Mouse (Mus musculus): Measurements from ENCODE around the gene Dgkh. TPM values are rescaled to one million over a fixed set of nuclear protein-coding genes. Genes with fewer than 3 reads are reported as not detected.

The Dgkh gene
- total and polyA plus RNA-seq, 2 experiments: 0.24 to 1.8 TPM

DNA sequence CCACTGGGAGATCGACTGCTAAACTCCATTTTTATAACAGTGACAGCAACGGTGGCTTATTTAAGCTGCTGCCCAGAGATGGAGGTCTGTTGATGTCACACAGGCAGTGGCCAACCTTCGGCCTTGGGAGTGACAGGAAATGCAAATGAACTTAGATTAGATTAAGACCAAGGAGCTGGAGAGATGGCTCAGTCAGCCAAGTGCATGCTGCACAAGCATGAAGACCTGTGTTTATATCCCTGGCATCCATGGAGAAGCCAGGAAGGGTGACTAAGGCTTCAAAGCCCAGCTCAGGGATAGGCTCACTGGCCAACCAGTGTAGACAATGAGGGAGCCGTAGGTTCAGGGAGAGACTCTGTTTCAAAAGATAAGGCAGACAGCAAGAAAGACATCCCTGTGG lies 48.4 kb downstream of the Dgkh start:
- Histone ChIP-seq H3K27ac (replicated peaks; ENCODE audit: insufficient read depth, low read depth, low read length) (no peak overlapping the region), H3K36me3 (ENCODE audit: control insufficient read depth, insufficient read depth, low read length) (no peaks in the 10 kb centered on the region), H3K4me3 (ENCODE audit: insufficient read depth, low read depth, low read length) (no peak overlapping the region), H3K4me1 (ENCODE audit: control insufficient read depth, insufficient read depth, low read length) (no peaks in the 10 kb centered on the region), H3K27me3 (ENCODE audit: control insufficient read depth, insufficient read depth, low read length) (no peaks in the 10 kb centered on the region), H3K9ac (ENCODE audit: low read depth, low read length) (no peak overlapping the region), H3K79me2 (ENCODE audit: control insufficient read depth, insufficient read depth, low read length) (no peaks in the 10 kb centered on the region)
- no peak for DNase-seq (ENCODE audit: extremely low read depth, low read depth, low spot score)
- 59% methylated on average over 4 of the region's 4 CpGs for WGBS
- no peak for TF ChIP-seq POLR2A (IDR thresholded peaks at IDR 0.05; ENCODE audit: extremely low read depth, insufficient read depth, low read length)
- TF ChIP-seq CTCF (IDR thresholded peaks at IDR 0.05; ENCODE audit: low read depth, low read length): no peak

- H3K36me3 ChIP-seq (ENCODE audit: control insufficient read depth, insufficient read depth, low read length): no peaks in the 10 kb centered on the region
Measured at GRCm38 (mm10) chr14:78678981-78679380, 53.6 kb downstream of the Dgkh start.

DNA sequence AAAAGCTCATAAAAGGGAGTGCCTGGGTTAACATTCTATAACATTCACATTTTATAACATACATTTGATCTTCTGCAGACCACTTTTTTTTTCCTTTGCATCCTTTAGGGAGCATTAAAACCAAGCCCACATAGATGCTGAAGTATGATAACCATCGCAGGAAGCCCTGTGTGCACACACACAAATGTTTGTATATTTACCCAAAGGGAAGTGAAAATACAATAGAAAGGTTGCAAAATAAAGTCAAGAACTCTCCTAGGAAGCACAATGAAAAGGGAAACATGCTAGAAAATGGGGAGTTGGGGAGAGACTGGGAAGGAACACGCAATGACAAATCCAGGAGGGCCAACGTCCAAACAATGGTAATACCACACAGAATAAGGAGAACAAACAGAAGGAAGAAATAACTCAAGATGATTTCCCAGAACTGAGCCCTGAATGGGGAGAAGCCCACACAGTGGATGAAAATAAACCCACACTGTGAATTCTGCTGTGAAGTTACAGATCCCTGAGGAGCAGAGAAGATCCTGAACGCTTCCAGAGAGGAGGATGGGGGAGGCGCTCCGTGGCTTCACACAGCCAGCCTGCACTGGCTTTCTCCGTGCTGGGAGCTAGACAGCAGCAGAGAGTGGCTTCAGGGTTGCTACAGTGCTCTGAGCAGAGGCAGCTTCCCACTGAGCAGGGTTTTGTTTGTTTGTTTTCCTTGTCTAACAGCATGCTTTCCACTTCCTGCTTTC lies 54.6 kb downstream of the Dgkh start:
- H3K4me3 ChIP-seq (ENCODE audit: insufficient read depth, low read depth, low read length): no peak overlapping the region
- no peaks in the 10 kb centered on the region for H3K27me3 ChIP-seq (ENCODE audit: control insufficient read depth, insufficient read depth, low read length)
- H3K4me1 ChIP-seq (ENCODE audit: control insufficient read depth, insufficient read depth, low read length): no peaks in the 10 kb centered on the region; the same call in 1 of the 2 replicates
- TF ChIP-seq CTCF (IDR thresholded peaks at IDR 0.05; ENCODE audit: low read depth, low read length) (no peak), POLR2A (IDR thresholded peaks at IDR 0.05; ENCODE audit: extremely low read depth, insufficient read depth, low read length) (no peak)
- 50% methylated on average over 7 of the region's 7 CpGs for WGBS
- no peaks in the 10 kb centered on the region for H3K36me3 ChIP-seq (ENCODE audit: control insufficient read depth, insufficient read depth, low read length)
- no peaks in the 10 kb centered on the region for H3K79me2 ChIP-seq (ENCODE audit: control insufficient read depth, insufficient read depth, low read length)
- DNase-seq (ENCODE audit: extremely low read depth, low read depth, low spot score): no peak
- no peak overlapping the region for H3K9ac ChIP-seq (ENCODE audit: low read depth, low read length)
- 0 out of 2 replicates have a peak overlapping the region, but pooled peaks have one; percentile 21 for H3K27ac ChIP-seq (replicated peaks; ENCODE audit: insufficient read depth, low read depth, low read length)

More at GRCm38 (mm10) chr14:78678981-78679380, 53.6 kb downstream of the Dgkh start:
- H3K4me3 ChIP-seq (ENCODE audit: insufficient read depth, low read depth, low read length): no peak overlapping the region
- no peak overlapping the region for H3K9ac ChIP-seq (ENCODE audit: low read depth, low read length)
- WGBS: 69% methylated on average over 3 of the region's 3 CpGs
- H3K27ac ChIP-seq (replicated peaks; ENCODE audit: insufficient read depth, low read depth, low read length): no peak overlapping the region
- no peak for DNase-seq (ENCODE audit: extremely low read depth, low read depth, low spot score)
- TF ChIP-seq CTCF (IDR thresholded peaks at IDR 0.05; ENCODE audit: low read depth, low read length) (no peak), POLR2A (IDR thresholded peaks at IDR 0.05; ENCODE audit: extremely low read depth, insufficient read depth, low read length) (no peak)
- H3K79me2 ChIP-seq (ENCODE audit: control insufficient read depth, insufficient read depth, low read length): no peaks in the 10 kb centered on the region
- H3K4me1 ChIP-seq (ENCODE audit: control insufficient read depth, insufficient read depth, low read length): no peaks in the 10 kb centered on the region; the same call in 1 of the 2 replicates
- no peaks in the 10 kb centered on the region for H3K27me3 ChIP-seq (ENCODE audit: control insufficient read depth, insufficient read depth, low read length)

DNA sequence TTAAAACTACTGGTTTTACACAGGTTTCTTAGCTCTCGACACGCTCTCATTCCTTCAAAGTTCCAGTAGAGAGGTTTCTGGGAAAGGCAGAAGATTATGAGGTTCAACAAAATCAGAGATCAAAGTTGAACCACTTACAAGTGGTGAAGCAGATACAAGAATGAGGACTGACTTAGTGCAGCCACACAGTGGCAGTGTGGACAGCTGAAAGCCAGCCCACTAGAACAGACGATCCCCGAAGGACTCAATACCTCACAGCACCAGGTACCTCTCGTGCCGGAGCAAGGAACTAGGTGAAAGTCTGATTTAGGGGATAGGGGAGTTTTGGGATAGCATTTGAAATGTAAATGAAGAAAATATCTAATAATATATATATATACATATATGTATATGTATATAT lies 56.1 kb downstream of the Dgkh start:
- Histone ChIP-seq H3K27ac (replicated peaks; ENCODE audit: insufficient read depth, low read depth, low read length) (no peak overlapping the region), H3K4me1 (ENCODE audit: control insufficient read depth, insufficient read depth, low read length) (no peaks in the 10 kb centered on the region; the same call in 1 of the 2 replicates), H3K9ac (ENCODE audit: low read depth, low read length) (no peak overlapping the region), H3K36me3 (ENCODE audit: control insufficient read depth, insufficient read depth, low read length) (no peaks in the 10 kb centered on the region), H3K79me2 (ENCODE audit: control insufficient read depth, insufficient read depth, low read length) (no peaks in the 10 kb centered on the region), H3K4me3 (ENCODE audit: insufficient read depth, low read depth, low read length) (no peak overlapping the region), H3K27me3 (ENCODE audit: control insufficient read depth, insufficient read depth, low read length) (no peaks in the 10 kb centered on the region)
- TF ChIP-seq POLR2A (IDR thresholded peaks at IDR 0.05; ENCODE audit: extremely low read depth, insufficient read depth, low read length) (no peak), CTCF (IDR thresholded peaks at IDR 0.05; ENCODE audit: low read depth, low read length) (peak; percentile 23; the same call in 1 of the 2 replicates)
- peak; percentile 15 for DNase-seq (ENCODE audit: extremely low read depth, low read depth, low spot score)
- 76% methylated on average over 6 of the region's 6 CpGs for WGBS

DNA sequence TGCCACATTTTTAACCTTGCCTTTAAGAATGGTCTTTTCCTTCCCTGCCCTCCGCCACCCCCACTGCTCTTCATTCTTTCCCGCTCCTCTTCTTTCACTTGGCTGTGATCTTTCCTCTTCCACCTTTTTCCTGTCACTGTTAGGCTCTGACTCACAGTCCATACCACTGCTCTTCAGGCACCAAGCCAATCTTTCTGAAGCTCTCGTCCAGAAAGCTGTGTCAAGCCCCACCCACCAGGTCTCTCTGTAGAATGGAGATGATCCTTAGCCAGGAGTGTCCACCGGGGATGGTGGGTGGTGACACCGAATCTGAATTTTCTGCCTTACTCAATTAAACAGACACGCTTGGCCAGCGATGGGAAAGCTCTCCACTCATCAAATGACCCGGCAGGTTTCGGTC lies 58.0 kb downstream of the Dgkh start:
- H3K27ac ChIP-seq (replicated peaks; ENCODE audit: insufficient read depth, low read depth, low read length): no peak overlapping the region
- H3K4me1 ChIP-seq (ENCODE audit: control insufficient read depth, insufficient read depth, low read length): no peaks in the 10 kb centered on the region; the same call in 1 of the 2 replicates
- 78% methylated on average over 9 of the region's 9 CpGs for WGBS
- no peak for DNase-seq (ENCODE audit: extremely low read depth, low read depth, low spot score)
- no peak overlapping the region for H3K9ac ChIP-seq (ENCODE audit: low read depth, low read length)
- H3K79me2 ChIP-seq (ENCODE audit: control insufficient read depth, insufficient read depth, low read length): no peaks in the 10 kb centered on the region
- TF ChIP-seq POLR2A (IDR thresholded peaks at IDR 0.05; ENCODE audit: extremely low read depth, insufficient read depth, low read length) (no peak), CTCF (IDR thresholded peaks at IDR 0.05; ENCODE audit: low read depth, low read length) (no peak)
- H3K36me3 ChIP-seq (ENCODE audit: control insufficient read depth, insufficient read depth, low read length): no peaks in the 10 kb centered on the region
- H3K27me3 ChIP-seq (ENCODE audit: control insufficient read depth, insufficient read depth, low read length): no peaks in the 10 kb centered on the region
- no peak overlapping the region for H3K4me3 ChIP-seq (ENCODE audit: insufficient read depth, low read depth, low read length)

DNA sequence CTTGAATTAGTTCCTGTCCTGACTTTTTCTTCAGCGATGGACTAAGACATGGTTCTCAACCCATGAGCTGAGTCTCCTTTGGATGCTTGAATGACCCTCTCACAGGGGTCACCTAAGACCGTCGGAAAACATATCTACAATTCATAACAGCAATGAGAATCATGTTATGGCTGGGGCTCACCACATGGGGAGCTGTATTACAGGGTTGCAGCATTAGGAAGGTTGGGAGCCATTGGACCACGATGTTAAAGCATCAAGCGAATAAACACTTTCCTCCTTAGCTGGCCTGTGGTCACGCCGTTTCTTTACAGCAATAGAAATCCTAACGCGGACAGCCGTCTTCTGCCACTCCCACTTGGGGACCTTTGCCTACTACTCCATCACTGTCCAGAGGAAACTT lies 62.6 kb downstream of the Dgkh start:
- TF ChIP-seq POLR2A (IDR thresholded peaks at IDR 0.05; ENCODE audit: extremely low read depth, insufficient read depth, low read length) (no peak), CTCF (IDR thresholded peaks at IDR 0.05; ENCODE audit: low read depth, low read length) (peak; percentile 31; the same call in 1 of the 2 replicates)
- H3K27me3 ChIP-seq (ENCODE audit: control insufficient read depth, insufficient read depth, low read length): no peaks in the 10 kb centered on the region
- DNase-seq (ENCODE audit: extremely low read depth, low read depth, low spot score): no peak
- H3K36me3 ChIP-seq (ENCODE audit: control insufficient read depth, insufficient read depth, low read length): no peaks in the 10 kb centered on the region
- H3K79me2 ChIP-seq (ENCODE audit: control insufficient read depth, insufficient read depth, low read length): no peaks in the 10 kb centered on the region
- no peaks in the 10 kb centered on the region; the same call in 1 of the 2 replicates for H3K4me1 ChIP-seq (ENCODE audit: control insufficient read depth, insufficient read depth, low read length)
- no peak overlapping the region for H3K9ac ChIP-seq (ENCODE audit: low read depth, low read length)
- H3K4me3 ChIP-seq (ENCODE audit: insufficient read depth, low read depth, low read length): no peak overlapping the region
- whole genome bisulfite sequencing: 64% methylated on average over 10 of the region's 10 CpGs
- no peak overlapping the region for H3K27ac ChIP-seq (replicated peaks; ENCODE audit: insufficient read depth, low read depth, low read length)
